Mouse (Mus musculus): ENCODE measurements at regions not wholly inside any gene's neighbourhood (a gene's known extent, or its start where the extent isn't known, plus 50 kb on each side); places are given as distances from the start of the nearest gene placed in this dataset.
A peak's percentile ranks its signal among the peaks of the same experiment; 100 is the strongest.
"Not testable (repeated sequence)": the region's sequence is repeated elsewhere in the genome, so short reads cannot be mapped to it uniquely, and the experiment has no call there.

GRCm38 (mm10) chr16:29764376-29764775 is 185.2 kb downstream of the Opa1 start:
- no peak for TF ChIP-seq POLR2A (IDR thresholded peaks at IDR 0.05; ENCODE audit: extremely low read depth, insufficient read depth, low read length)
- TF ChIP-seq CTCF (IDR thresholded peaks at IDR 0.05; ENCODE audit: extremely low read depth, insufficient read depth, low read length) = no peak
- H3K4me3 ChIP-seq (ENCODE audit: insufficient read depth, low read length) = no peak overlapping the region

DNA sequence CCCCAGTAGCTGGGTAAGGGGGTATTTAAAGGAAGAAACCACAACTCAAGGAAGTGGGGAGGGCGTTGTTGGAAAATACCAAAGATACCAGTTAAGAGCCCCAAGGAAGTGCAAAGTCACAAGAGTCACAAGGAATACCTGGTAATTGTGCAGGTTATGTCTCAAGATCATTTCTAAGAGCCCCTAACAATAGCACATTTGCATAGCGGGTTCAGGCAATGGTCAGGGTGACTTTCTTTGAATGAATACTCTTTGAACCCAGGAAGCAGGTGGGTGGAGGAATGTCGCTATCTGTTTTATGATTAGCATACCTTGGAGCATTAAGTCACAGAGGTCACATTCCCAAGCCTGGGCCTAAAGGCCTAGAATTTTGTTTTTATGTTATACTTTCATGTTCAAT is 186.7 kb downstream of the Opa1 start:
- H3K27ac ChIP-seq (ENCODE audit: insufficient read depth, low read length); H3K4me3 ChIP-seq (ENCODE audit: insufficient read depth, low read length); H3K4me1 ChIP-seq (ENCODE audit: control insufficient read depth, insufficient read depth, low read length): not testable (repeated sequence)

More at GRCm38 (mm10) chr16:29764376-29764775, 185.2 kb downstream of the Opa1 start:
- no peak overlapping the region for H3K27ac ChIP-seq (ENCODE audit: insufficient read depth, low read length)
- no peaks in the 10 kb centered on the region for H3K4me1 ChIP-seq (ENCODE audit: control insufficient read depth, insufficient read depth, low read length)

DNA sequence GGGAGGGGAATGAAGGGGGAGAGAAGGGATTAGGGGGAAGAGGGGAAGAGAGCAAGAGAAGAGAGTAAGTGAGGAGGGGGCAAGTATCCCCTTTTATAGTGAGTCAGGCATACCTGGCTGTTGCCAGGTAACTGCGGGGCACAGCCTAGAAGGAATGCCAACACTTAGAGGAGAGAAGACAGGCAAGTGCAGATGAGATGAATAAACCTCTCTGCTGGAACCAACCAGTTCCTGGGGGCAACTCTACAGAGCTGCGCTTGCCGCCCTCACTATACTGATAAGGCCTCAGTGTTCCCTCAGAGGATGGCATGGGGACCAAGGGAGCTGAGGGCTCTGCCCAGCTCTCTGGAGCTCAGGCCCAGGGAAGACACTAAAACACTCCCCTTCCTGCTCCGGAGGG is 192.2 kb downstream of the Opa1 start:
- Histone ChIP-seq H3K4me1 (ENCODE audit: control insufficient read depth, insufficient read depth, low read length) (peaks cover 5% of the 10 kb centered on the region; the same call in 1 of the 2 replicates), H3K27ac (ENCODE audit: insufficient read depth, low read length) (no peak overlapping the region), H3K4me3 (ENCODE audit: insufficient read depth, low read length) (no peak overlapping the region)
- no peak for TF ChIP-seq CTCF (IDR thresholded peaks at IDR 0.05; ENCODE audit: extremely low read depth, insufficient read depth, low read length)
- no peak for TF ChIP-seq POLR2A (IDR thresholded peaks at IDR 0.05; ENCODE audit: extremely low read depth, insufficient read depth, low read length)

DNA sequence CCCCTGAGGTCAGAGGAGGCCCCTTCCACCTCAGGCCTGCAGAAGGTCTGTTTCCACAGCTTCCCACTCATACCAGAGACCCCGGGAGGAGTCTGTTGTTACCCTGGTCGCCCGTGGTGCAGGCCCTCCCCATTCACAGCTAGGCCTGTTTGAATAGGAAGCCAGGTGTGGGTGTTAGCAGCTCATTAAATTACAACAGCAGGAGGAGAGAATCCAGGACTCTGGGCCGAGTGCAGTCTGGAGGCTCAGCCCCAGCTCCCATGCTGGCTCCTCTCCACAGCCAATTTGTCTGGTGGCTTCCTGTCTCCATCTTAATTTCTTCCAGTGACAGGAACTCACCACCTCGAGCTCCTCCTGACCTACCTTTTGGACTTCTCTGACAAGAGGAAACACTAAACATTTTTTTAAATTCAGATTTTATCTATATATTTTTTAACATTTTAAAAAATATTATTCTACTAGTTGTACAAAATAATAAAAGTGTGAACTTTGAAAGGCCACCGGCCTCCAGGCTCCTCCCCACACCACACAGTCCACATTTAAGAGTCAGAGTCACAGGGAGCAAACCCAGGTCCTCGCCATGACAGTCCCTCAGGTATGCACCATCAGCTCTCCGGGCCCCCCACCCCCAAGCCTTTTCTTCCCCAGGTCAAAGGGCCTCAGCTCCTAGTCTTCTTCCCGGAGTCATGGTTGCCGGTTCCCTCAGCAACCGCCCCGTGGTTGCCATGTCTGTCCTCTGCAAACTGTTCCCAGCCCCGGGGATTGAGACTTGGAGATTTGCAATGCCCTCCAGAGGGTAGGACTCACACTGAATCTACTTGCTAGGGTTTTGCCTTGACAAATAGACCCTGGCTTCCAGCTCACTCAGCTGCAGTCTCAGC is 192.8 kb downstream of the Opa1 start:
- H3K27ac ChIP-seq (ENCODE audit: insufficient read depth, low read length) = no peak overlapping the region
- peaks cover 5% of the 10 kb centered on the region; the same call in 1 of the 2 replicates for H3K4me1 ChIP-seq (ENCODE audit: control insufficient read depth, insufficient read depth, low read length)

GRCm38 (mm10) chr16:29772609-29772988 is 193.5 kb downstream of the Opa1 start:
- no peak overlapping the region for H3K27ac ChIP-seq (ENCODE audit: insufficient read depth, low read length)
- no peak overlapping the region for H3K4me3 ChIP-seq (ENCODE audit: insufficient read depth, low read length)
- peaks cover 5% of the 10 kb centered on the region; the same call in 1 of the 2 replicates for H3K4me1 ChIP-seq (ENCODE audit: control insufficient read depth, insufficient read depth, low read length)
- TF ChIP-seq POLR2A (IDR thresholded peaks at IDR 0.05; ENCODE audit: extremely low read depth, insufficient read depth, low read length) = no peak
- TF ChIP-seq CTCF (IDR thresholded peaks at IDR 0.05; ENCODE audit: extremely low read depth, insufficient read depth, low read length) = no peak

More for the DNA sequence above, 192.8 kb downstream of the Opa1 start:
- no peak overlapping the region for H3K4me3 ChIP-seq (ENCODE audit: insufficient read depth, low read length)
- TF ChIP-seq CTCF (IDR thresholded peaks at IDR 0.05; ENCODE audit: extremely low read depth, insufficient read depth, low read length) (no peak), POLR2A (IDR thresholded peaks at IDR 0.05; ENCODE audit: extremely low read depth, insufficient read depth, low read length) (no peak)

GRCm38 (mm10) chr16:29773056-29773455 is 193.9 kb downstream of the Opa1 start:
- peaks cover 5% of the 10 kb centered on the region; the same call in 1 of the 2 replicates for H3K4me1 ChIP-seq (ENCODE audit: control insufficient read depth, insufficient read depth, low read length)
- H3K27ac ChIP-seq (ENCODE audit: insufficient read depth, low read length) = no peak overlapping the region
- no peak overlapping the region for H3K4me3 ChIP-seq (ENCODE audit: insufficient read depth, low read length)
- TF ChIP-seq POLR2A (IDR thresholded peaks at IDR 0.05; ENCODE audit: extremely low read depth, insufficient read depth, low read length) (no peak), CTCF (IDR thresholded peaks at IDR 0.05; ENCODE audit: extremely low read depth, insufficient read depth, low read length) (no peak)

DNA sequence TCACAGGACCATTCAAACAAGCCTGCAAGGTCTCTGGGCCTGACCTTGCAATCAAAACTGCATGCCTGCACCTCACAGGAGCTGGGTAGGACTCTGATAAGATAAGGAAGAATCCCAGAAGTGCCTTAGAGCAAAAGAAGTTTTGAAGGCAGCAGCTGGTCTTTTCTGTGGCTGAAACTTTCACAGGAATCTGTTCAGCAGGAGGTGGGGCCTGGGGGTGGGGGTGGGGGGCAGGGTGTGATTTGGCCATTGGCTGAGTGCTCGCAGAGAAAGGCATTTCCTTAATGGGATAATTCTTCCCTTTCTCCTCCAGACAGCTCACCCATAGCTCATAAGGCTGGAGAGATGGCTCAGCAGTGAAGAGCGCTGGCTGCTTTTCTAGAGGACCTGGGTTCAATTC is 195.8 kb downstream of the Opa1 start:
- Histone ChIP-seq H3K4me1 (ENCODE audit: control insufficient read depth, insufficient read depth, low read length) (peaks cover 5% of the 10 kb centered on the region; the same call in 1 of the 2 replicates), H3K27ac (ENCODE audit: insufficient read depth, low read length) (no peak overlapping the region), H3K4me3 (ENCODE audit: insufficient read depth, low read length) (no peak overlapping the region)
- TF ChIP-seq CTCF (IDR thresholded peaks at IDR 0.05; ENCODE audit: extremely low read depth, insufficient read depth, low read length) (no peak), POLR2A (IDR thresholded peaks at IDR 0.05; ENCODE audit: extremely low read depth, insufficient read depth, low read length) (no peak)

- TF ChIP-seq CTCF (IDR thresholded peaks at IDR 0.05; ENCODE audit: extremely low read depth, insufficient read depth, low read length) (no peak), POLR2A (IDR thresholded peaks at IDR 0.05; ENCODE audit: extremely low read depth, insufficient read depth, low read length) (no peak)
- Histone ChIP-seq H3K4me3 (ENCODE audit: insufficient read depth, low read length) (no peak overlapping the region), H3K4me1 (ENCODE audit: control insufficient read depth, insufficient read depth, low read length) (peaks cover 5% of the 10 kb centered on the region; the same call in 1 of the 2 replicates), H3K27ac (ENCODE audit: insufficient read depth, low read length) (no peak overlapping the region)
These were observed 196.7 kb downstream of the Opa1 start for GRCm38 (mm10) chr16:29775879-29776278.

GRCm38 (mm10) chr16:29782441-29782840 is 203.3 kb downstream of the Opa1 start:
- TF ChIP-seq CTCF (IDR thresholded peaks at IDR 0.05; ENCODE audit: extremely low read depth, insufficient read depth, low read length) = no peak
- no peak for TF ChIP-seq POLR2A (IDR thresholded peaks at IDR 0.05; ENCODE audit: extremely low read depth, insufficient read depth, low read length)
- Histone ChIP-seq H3K4me3 (ENCODE audit: insufficient read depth, low read length) (no peak overlapping the region), H3K4me1 (ENCODE audit: control insufficient read depth, insufficient read depth, low read length) (no peaks in the 10 kb centered on the region), H3K27ac (ENCODE audit: insufficient read depth, low read length) (no peak overlapping the region)

GRCm38 (mm10) chr16:29785114-29785513 is 206.0 kb downstream of the Opa1 start:
- Histone ChIP-seq H3K4me1 (ENCODE audit: control insufficient read depth, insufficient read depth, low read length) (no peaks in the 10 kb centered on the region), H3K27ac (ENCODE audit: insufficient read depth, low read length) (no peak overlapping the region), H3K4me3 (ENCODE audit: insufficient read depth, low read length) (no peak overlapping the region)
- TF ChIP-seq CTCF (IDR thresholded peaks at IDR 0.05; ENCODE audit: extremely low read depth, insufficient read depth, low read length) (0 out of 2 replicates have a peak, but pooled peaks have one; percentile 15), POLR2A (IDR thresholded peaks at IDR 0.05; ENCODE audit: extremely low read depth, insufficient read depth, low read length) (no peak)

All from cortical plate, adult 2 months (tissue).